Mouse (Mus musculus) CH12F3 (cell line): ENCODE results near the gene Atpif1.

ENCODE experiments used
- in situ Hi-C: fragments of 300-500 bp; cut with MboI; formaldehyde crosslinking; loops from 2 replicates; pipeline ENCODE4 v1.14.3; 2020; ENCODE audit warnings: low sequenced_read_pairs

Atpif1 gene

DNA sequence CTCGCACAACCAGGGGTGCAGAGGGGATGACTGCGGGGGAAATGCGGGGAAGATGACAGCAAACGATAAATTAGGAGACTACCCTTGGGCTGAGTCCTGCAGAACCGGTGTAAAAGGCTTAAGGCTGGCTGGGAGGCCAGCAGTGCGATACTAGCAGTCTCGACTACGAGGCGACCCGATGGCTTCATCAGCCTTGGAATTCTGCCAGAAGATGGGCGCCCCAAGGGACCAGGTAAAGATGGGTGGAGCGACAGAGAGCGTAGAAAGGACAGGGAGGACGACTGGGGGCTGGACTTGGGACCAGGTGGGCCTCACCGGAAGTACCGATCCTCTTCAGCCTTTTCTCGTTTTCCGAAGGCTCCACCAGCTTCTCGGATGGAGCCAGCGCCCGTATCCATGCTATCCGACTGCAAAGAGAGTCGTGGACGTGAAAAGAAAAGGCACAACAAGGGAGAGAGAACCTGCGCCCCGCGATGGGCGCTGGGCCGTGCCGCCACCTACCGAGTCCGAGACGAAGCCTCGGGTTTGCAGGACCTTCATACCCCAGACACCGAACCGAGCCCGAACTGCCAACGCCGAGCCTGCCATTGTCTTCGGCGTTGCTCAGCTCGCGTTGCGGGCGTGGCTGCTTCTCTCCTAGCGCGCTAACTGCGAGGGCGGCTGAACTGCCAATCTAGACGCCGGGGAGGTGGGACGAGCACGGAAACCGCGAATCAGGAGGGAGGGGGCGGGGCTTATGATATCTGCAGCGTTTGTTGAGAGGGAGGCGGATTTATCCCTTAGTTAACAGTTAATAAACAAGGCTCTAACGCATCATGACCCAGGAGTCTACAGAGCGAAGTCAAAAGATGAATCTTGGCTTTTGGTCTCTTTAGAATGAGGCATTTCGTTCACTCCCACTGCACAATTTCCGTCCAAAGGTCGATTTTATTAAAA lies at the start of gene Atpif1:
Gene Atpif1, minus strand, starts transcription at position 679 of the 936 bp plus-strand sequence.
- in situ Hi-C loops = no loop called here

GRCm38 (mm10) chr4:132574809-132575347 lies 41.4 kb upstream of the Atpif1 start:
- in situ Hi-C loops = no loop called here

DNA sequence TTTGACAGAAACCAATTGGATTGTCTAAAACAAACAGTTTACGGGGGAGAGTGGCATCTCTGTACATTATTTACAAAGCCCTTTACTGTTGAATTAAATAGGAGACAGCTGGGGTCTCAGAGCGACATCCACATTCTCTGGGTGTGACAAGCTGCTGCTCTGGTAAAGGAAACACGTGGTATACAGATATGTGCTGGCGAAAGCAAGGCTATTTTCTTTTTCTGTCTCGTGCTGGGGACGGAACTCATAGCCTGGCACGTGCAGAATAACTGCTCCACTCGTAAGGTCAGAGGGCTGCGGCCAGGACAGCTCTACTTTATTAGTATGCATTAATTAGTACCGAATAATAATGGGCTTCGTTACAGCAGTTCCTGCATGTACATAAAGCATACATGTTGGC lies 39.9 kb upstream of the Atpif1 start:
- in situ Hi-C loops = no loop called here

DNA sequence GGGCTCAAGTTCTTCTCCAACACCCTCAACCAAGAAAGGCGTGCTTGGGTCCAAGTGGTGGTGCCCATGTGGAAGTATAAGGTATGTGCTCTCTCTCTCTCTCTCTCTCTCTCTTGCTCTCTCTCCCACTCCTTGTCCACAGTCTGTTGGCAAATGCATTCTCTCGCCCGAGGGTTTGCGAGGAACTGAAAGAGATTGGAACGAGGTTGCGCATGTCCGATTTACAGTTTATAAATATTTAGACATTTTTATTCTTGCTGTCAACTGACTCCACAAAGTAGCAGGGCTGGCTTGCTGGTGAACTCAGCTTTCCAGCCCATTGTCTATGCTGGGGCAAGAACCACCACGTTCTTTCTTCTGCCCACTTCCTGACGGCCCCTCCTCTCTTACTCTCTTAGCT lies 37.7 kb upstream of the Atpif1 start:
- in situ Hi-C loops = no loop called here

DNA sequence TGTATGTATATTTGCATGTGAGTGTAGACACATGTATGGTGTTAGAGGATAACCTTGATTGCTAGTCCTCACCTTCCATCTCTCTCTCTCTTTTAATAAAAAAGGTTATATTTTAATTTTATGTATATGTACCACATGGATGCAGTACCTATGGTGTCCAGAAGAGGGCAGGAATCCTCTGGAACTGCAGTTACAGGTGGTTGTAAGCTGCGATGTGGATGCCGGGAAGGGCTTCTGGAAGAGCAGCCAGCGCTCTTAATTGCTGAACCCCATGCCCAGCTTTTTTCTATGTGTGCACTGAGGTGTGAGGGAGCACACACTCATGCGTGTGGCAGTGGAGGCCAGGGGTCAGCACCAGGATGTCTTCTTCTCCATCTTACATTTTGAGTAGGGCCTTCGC lies 35.7 kb upstream of the Atpif1 start:
- in situ Hi-C loops = no loop called here

DNA sequence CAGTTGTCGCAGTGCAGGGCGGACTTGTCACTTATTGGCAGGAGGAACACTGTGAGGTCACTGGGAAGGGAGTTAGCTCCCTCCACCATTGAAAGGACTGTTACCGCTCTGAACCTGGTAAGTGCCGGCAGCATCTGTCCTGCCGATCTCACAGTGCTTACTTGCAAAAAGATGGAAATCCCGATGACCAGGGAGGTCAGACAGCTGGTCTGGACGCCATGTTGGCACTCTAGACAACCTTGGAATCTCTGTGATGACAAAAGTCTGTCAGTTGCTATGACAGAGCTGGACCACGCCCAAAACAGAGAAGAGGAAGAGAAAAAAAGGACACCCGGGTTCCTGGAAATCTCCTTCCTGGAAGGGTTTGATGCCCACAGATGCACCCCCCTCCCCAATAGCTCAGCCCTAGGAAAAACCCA lies 33.9 kb upstream of the Atpif1 start:
- in situ Hi-C loops = no loop called here

DNA sequence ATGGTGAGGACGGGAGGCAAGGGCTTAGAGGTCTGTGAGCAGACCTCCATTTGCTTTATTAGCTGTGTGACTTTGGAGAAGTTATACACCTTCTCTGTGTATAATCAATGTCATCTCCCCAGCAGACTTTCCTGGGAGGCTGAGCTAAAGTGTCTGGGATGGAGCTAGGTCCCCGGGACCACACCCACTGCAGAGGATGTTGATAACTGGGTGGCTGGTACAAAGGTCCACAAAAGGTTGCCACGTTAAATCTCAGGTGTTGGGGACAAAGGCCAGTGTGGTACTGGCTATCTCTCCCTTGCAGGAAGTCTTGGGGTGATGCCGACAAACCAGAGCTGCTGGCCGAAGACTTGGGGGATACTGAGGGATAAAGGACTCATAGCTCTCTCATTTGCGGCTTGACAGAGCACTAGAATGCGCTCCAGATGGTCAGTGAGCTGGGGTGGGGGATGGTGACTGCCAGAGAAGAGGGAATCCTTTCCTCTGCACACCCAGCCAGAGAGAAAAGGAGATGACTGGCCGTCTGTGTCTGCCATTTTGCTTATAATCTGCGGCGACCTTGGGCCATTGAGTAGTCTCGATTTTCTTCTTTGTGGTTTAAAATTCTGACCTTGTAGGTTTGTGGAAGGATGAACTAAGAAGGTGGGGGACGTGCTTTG lies 31.8 kb upstream of the Atpif1 start:
- in situ Hi-C loops = no loop called here

DNA sequence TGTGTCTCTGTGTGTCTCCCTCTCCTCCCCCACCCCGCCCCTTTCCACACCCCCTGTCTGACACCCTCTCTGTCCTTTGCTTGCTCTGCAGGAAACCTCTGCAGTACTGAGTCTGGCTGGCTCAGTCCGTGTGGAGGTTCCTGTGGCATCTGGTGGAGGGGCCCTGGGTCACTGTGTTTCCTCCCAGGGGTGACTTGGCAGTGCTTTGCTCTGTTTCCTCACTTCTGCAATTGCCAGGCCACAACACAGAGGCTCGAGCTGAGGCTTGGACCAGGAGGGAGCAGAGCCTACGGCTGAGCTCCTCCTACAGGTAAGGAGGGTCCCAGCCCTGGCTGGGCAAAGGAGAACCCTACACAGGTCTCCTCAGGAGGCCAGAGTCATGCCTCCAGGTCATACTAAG lies 30.5 kb upstream of the Atpif1 start, which contains the start of gene Ptafr:
Gene Ptafr, plus strand, starts transcription at position 103 of the 400 bp plus-strand sequence.
- in situ Hi-C loops = no loop called here

- in situ Hi-C loops = no loop called here
Measured at GRCm38 (mm10) chr4:132563261-132563660, 29.8 kb upstream of the Atpif1 start.

- in situ Hi-C loops = loop anchor here (10.0 kb wide), 1 partner anchor 69 kb away; no protein-coding TSS in a partner anchor
Measured at GRCm38 (mm10) chr4:132555550-132555949, 22.1 kb upstream of the Atpif1 start.

GRCm38 (mm10) chr4:132554653-132555052 lies 21.2 kb upstream of the Atpif1 start:
- in situ Hi-C loops = loop anchor here (10.0 kb wide), 1 partner anchor 70 kb away; no protein-coding TSS in a partner anchor

DNA sequence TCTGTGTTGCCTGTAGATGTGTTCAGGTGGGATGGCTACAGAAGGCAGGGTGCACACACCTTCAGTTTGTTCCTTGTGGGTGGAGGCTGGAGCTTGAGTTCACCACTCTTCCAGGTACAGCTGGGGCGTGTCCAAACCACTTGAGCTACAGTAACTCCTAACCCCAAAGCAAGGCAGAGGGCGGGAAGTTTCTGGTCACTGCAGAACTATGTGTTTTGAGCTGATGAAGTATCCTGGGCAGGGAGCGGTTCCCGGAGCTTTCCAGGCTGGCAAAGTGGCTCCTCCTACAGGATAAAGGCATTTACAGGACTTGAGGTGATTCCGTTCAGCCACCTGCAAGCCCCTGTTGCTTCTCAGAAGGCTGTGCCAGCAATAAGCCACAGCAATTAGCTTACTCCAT lies 20.8 kb upstream of the Atpif1 start:
- in situ Hi-C loops = loop anchor here (10.0 kb wide), 1 partner anchor 71 kb away; no protein-coding TSS in a partner anchor

- in situ Hi-C loops = no loop called here
Measured at GRCm38 (mm10) chr4:132545851-132546250, 12.4 kb upstream of the Atpif1 start.

- in situ Hi-C loops = no loop called here
Measured at GRCm38 (mm10) chr4:132542724-132543123, 9.3 kb upstream of the Atpif1 start.

- in situ Hi-C loops = no loop called here
Measured at GRCm38 (mm10) chr4:132541413-132541812, 8.0 kb upstream of the Atpif1 start.

GRCm38 (mm10) chr4:132539481-132539880 lies 6.0 kb upstream of the Atpif1 start:
- in situ Hi-C loops = no loop called here

GRCm38 (mm10) chr4:132535406-132536121 lies 2.1 kb upstream of the Atpif1 start, which contains the start of gene Dnajc8:
Gene Dnajc8, plus strand, starts transcription at chr4:132535550.
- in situ Hi-C loops = no loop called here

DNA sequence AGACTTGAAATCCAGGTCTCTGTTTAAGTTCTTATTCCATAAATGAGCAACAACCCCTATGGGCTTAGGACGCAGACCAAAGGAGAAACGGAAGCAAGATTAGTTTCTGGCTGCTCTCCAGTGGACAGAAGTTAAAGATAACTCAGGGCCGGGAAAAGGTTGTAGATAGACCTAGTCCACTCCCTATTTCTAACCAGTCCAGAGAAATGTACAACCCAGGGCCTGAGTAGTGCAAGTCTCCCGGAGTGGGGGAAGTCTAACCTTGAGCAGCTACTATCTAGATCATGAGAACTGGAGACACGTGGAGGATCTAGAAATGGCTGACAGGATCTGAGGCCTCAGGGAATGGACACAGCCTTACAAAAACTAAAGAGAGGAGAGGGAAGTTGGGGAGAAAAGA lies 963 bp downstream of the Atpif1 start:
- in situ Hi-C loops = no loop called here

- in situ Hi-C loops = no loop called here
Measured at GRCm38 (mm10) chr4:132530033-132530804, 3.2 kb downstream of the Atpif1 start.

GRCm38 (mm10) chr4:132529344-132529743 lies 4.1 kb downstream of the Atpif1 start:
- in situ Hi-C loops = no loop called here
